Mouse (Mus musculus) hindbrain, embryonic 14.5 days (tissue): ENCODE measurements at regions not wholly inside any gene's neighbourhood (a gene's known extent, or its start where the extent isn't known, plus 50 kb on each side); places are given as distances from the start of the nearest gene placed in this dataset.
A peak's percentile ranks its signal among the peaks of the same experiment; 100 is the strongest.
"Not testable (repeated sequence)": the region's sequence is repeated elsewhere in the genome, so short reads cannot be mapped to it uniquely, and the experiment has no call there.

Experiments used
- ATAC-seq: fragments of 200-750 bp; cut with Nextera tagmentation; 2 replicates; pipeline ENCODE4 v1.8.0; 2017; ENCODE audit warnings: moderate number of reproducible peaks, mild to moderate bottlenecking, moderate TSS enrichment, moderate library complexity; ENCODE audit not compliant: low FRiP score
- DNase-seq: peaks from one replicate; pipeline ENCODE4 v3.0.0-alpha.2; 2015; ENCODE audit warnings: low spot score
- H3K27ac ChIP-seq: fragments of 300-500 bp; sonication (generic); 2 replicates; pipeline ENCODE4 v1.5.1; 2014; ENCODE audit warnings: mild to moderate bottlenecking, moderate library complexity
- H3K27me3 ChIP-seq: fragments of 300-500 bp; sonication (generic); 2 replicates; pipeline ENCODE4 v1.6.1; 2014; ENCODE audit warnings: mild to moderate bottlenecking, low read length, mixed read lengths; ENCODE audit not compliant: control insufficient read depth, insufficient read depth
- H3K36me3 ChIP-seq: fragments of 300-500 bp; sonication (generic); replicated peaks from 2 replicates; pipeline ENCODE4 v1.6.1; 2014; ENCODE audit not compliant: control insufficient read depth, insufficient read depth
- H3K4me1 ChIP-seq: fragments of 300-500 bp; sonication (generic); replicated peaks from 2 replicates; pipeline ENCODE4 v1.6.1; 2014; ENCODE audit warnings: antibody characterized with exemption, low read length, mixed read lengths; ENCODE audit not compliant: control insufficient read depth, insufficient read depth
- H3K4me2 ChIP-seq: fragments of 300-500 bp; sonication (generic); replicated peaks from 2 replicates; pipeline ENCODE4 v1.6.1; 2014; ENCODE audit warnings: mild to moderate bottlenecking, moderate library complexity
- H3K4me3 ChIP-seq: fragments of 300-500 bp; sonication (generic); replicated peaks from 2 replicates; pipeline ENCODE4 v1.5.1; 2014; ENCODE audit warnings: mild to moderate bottlenecking, low read length
- H3K9ac ChIP-seq: fragments of 300-500 bp; sonication (generic); 2 replicates; pipeline ENCODE4 v1.6.1; 2014
- H3K9me3 ChIP-seq: fragments of 300-500 bp; sonication (generic); 2 replicates; pipeline ENCODE4 v1.6.1; 2016; ENCODE audit warnings: low read length; ENCODE audit not compliant: control insufficient read depth
- WGBS: fragments of 180-500 bp; shearing (Covaris S2); extraction: QIAGEN DNeasy Blood & Tissue Kit; methylation state at CpG from one replicate; pipeline ENCODE4 v1.1.7; 2014; 5-methylcytosine and 5-hydroxymethylcytosine counted together

DNA sequence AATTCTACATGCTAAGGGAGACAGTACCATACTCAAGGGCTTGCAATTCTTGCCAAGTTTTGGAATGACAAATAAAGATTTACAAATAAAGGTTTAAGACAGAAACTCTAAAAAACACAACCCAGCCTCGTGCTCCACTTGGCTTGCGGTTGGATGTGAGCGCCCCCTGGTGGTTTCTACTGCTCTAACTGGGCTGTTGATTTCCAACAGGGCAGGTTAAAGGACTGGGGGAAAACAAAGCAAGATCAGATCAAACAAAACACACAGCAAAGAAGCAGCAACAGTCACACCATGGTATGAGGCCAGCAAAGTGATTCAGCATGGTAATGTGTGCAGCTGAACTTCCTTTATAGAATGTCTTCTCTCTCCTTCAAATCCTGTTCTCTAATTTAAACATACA lies 339.2 kb downstream of the Adam3 start:
- Histone ChIP-seq H3K4me1 (no peaks in the 10 kb centered on the region), H3K4me3 (no peak overlapping the region), H3K9ac (no peak overlapping the region), H3K4me2 (no peak overlapping the region), H3K9me3 (no peaks in the 10 kb centered on the region), H3K27ac (no peak overlapping the region), H3K36me3 (no peaks in the 10 kb centered on the region), H3K27me3 (no peaks in the 10 kb centered on the region)
- 4% methylated on average over 3 of the region's 3 CpGs for WGBS
- ATAC-seq = peak; percentile 40; the same call in 1 of the 2 replicates
- peak; percentile 89 for DNase-seq

DNA sequence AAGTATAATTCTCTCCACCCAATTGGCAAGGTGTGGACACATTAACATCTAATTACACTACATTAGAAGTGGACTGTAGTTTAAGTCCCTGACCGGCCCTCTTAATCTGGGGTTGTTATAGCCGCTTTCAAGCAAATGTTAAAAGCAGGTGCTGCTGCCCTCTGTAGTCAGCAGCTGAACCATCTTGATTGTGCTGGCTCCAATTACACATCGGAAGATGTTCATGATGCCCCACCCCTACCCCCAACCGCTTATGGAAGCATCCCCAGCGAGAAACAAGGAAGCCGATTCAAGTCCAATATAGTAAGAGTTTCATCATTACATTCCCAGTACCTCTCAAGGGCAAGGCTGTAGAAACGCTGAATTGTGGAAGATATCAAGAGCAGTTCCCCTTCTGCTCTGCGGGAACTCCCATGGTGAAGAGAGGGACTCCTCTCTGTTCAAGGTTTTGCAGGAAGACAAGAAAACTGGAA lies 341.7 kb downstream of the Adam3 start:
- Histone ChIP-seq H3K4me3 (no peak overlapping the region), H3K36me3 (no peaks in the 10 kb centered on the region), H3K9ac (no peak overlapping the region), H3K27me3 (no peaks in the 10 kb centered on the region), H3K4me2 (no peak overlapping the region), H3K9me3 (0 out of 2 replicates have a peak, but pooled peaks cover 6% of the 10 kb centered on the region), H3K4me1 (no peaks in the 10 kb centered on the region), H3K27ac (no peak overlapping the region)
- DNase-seq (no peak), ATAC-seq (no peak)
- 74% methylated on average over 8 of the region's 8 CpGs for WGBS

DNA sequence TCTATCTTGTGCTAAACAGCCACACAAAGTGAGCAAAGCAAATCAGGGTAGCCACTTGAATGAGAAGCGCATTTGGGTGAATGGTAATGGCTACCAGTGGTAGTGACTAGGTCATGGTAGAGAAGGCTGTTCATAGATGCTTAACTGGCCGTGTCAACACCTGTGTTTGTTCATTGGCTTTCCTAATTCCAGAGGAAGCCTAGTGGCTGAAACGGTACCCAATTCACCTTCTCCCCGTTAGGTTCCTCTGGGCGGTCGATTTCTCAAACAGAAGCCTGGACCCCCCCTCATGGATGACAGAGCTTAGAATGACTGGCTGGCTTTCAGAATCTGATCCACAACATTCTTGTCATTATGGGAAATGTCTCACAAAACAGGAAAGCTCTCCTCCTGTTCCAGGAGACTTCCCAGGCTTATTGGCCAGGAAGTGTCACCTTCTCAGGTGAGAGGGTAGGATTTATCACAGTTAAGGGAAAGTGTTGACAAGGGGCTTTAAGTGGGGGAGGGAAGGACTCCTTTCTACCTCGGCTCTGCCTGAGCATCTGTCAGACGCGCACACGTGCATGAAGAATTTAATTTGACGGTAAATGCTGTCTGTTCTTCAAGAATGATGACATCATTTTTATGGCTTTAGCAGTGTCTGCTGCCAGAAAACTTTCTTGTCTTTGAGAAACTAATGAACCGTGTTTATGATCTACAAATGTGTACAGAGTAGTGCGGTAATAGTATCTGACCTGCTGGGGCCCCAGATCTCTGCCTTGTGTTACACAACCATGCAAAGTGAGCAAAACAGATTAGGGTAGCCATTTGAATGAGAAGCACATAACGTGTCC lies 342.3 kb downstream of the Adam3 start:
- ATAC-seq (no peak), DNase-seq (no peak)
- WGBS = 73% methylated on average over 14 of the region's 14 CpGs
- Histone ChIP-seq H3K27me3 (no peaks in the 10 kb centered on the region), H3K4me2 (no peak overlapping the region), H3K9me3 (0 out of 2 replicates have a peak, but pooled peaks cover 6% of the 10 kb centered on the region), H3K4me3 (no peak overlapping the region), H3K36me3 (no peaks in the 10 kb centered on the region), H3K27ac (no peak overlapping the region), H3K9ac (no peak overlapping the region), H3K4me1 (no peaks in the 10 kb centered on the region)

DNA sequence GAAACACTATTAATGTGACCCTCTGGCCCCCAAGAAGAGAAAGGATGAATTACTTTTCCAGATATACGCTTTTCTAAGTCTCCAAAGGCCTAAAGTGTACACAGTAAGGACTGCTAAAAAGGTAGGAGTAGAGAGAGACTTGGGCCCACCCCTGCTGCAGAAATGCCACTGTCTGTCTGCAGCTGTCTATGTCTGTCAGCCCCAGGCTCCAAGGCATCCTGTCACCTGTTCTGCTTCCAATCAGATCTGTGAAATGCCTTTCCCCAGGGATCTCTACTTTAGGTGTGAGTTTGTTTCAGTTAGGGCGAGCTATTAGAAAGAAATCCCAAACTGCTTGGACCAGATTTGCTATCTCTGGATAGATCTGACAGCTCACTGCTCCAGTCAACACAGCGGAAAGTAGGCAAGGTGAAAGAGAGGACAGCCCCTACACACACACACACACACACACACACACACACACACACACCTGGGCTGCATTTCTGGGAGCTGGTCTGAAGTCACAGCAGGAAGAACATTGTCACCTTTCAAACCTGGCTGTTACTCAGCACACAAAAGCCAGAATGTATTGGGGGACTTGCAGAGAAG lies 343.9 kb downstream of the Adam3 start:
- Histone ChIP-seq H3K9ac (no peak overlapping the region), H3K4me1 (no peaks in the 10 kb centered on the region), H3K4me2 (no peak overlapping the region), H3K9me3 (0 out of 2 replicates have a peak, but pooled peaks cover 6% of the 10 kb centered on the region), H3K4me3 (no peak overlapping the region), H3K27ac (no peak overlapping the region), H3K27me3 (no peaks in the 10 kb centered on the region), H3K36me3 (no peaks in the 10 kb centered on the region)
- no peak for DNase-seq
- 86% methylated on average over 3 of the region's 3 CpGs for WGBS
- ATAC-seq = no peak

DNA sequence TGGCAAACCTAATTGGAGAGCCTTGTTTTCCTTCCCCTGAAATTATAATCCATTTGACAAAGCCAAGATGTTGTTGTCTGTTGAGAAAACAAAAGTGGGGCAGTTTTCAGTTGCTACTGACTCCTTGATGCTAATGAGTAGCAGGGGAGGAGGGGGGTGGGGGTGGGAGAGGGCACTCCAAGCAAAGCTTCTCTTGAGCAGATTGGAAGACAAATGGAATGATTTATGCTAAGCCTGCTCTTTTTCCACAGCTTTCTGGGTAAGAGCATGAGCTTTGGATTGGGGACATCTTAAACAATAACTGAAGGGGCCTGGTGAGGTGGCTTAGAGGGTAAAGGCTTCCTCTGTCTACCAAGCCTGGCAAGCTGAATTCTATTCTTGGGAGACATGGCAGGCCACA lies 347.6 kb downstream of the Adam3 start:
- no peak for ATAC-seq
- DNase-seq = no peak
- Histone ChIP-seq H3K4me3 (no peak overlapping the region), H3K4me2 (no peak overlapping the region), H3K36me3 (no peaks in the 10 kb centered on the region), H3K27me3 (no peaks in the 10 kb centered on the region), H3K9ac (no peak overlapping the region), H3K9me3 (0 out of 2 replicates have a peak, but pooled peaks cover 6% of the 10 kb centered on the region), H3K27ac (no peak overlapping the region), H3K4me1 (no peaks in the 10 kb centered on the region)

DNA sequence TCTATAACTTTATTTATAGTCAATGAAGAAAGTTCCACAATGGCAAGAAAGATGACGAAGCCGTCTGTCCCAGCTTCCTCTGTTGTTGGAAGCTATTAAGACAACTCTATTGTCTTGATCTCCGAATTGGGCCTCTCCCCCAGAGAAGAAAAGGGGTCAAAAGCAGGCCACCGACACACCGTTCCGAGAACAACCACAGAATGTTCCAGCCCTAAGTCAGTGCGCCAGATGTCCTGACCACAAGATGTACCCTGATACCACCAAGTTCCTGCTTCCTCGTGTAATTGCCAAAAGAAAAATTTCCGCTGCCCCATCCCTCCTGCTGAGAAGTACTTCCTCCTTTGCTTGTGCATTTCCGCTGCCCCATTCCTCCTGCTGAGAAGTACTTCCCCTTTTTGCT lies 348.8 kb downstream of the Adam3 start:
- not testable (repeated sequence) for H3K27ac ChIP-seq, H3K9ac ChIP-seq, H3K4me2 ChIP-seq, ATAC-seq, DNase-seq, H3K27me3 ChIP-seq, H3K4me1 ChIP-seq, H3K36me3 ChIP-seq, H3K4me3 ChIP-seq, H3K9me3 ChIP-seq
- 81% methylated on average over 10 of the region's 10 CpGs for WGBS

DNA sequence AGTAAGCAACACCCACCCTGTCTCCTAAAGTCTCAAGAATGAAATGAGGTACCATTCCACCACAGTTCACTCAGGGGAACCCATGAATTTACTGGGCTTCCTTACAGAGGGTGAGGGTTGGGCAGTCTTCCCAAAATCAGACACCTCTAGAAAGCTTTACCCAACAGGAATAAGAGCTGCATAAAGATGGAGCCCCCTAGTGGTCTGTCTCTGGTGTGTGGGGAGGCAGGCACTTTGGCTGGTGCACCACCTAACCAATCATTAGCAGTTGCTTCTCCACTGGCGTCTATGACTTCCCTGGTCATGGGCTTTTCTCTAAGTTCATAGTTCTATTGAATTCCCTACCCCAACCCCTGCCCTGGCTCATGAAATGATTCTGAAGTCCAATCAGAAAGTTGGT lies 351.1 kb downstream of the Adam3 start:
- Histone ChIP-seq H3K9ac (no peak overlapping the region), H3K27ac (no peak overlapping the region), H3K36me3 (no peaks in the 10 kb centered on the region), H3K27me3 (no peaks in the 10 kb centered on the region), H3K4me3 (no peak overlapping the region), H3K9me3 (no peaks in the 10 kb centered on the region), H3K4me2 (no peak overlapping the region), H3K4me1 (no peaks in the 10 kb centered on the region)
- DNase-seq (no peak), ATAC-seq (no peak)
- 88% methylated on average over 1 of the region's 1 CpGs for WGBS

DNA sequence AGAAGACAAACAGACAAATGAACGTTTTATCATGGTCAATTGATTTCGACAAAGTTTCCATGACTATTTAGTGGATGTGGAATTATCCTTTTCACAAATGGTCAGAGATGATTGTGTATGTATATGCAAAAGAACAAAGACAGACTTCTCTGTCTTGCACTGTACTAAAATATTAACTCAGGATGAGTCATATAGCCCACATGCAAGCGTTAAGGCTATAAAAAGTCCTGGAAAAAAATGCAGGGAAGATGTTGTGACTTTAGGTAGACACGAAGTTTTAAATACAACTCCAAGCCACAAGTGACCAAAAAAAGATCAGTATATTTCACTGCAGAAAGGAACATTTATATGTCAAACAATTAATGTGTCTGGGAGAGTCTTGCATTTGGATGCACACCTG lies 353.6 kb downstream of the Adam3 start:
- no peaks in the 10 kb centered on the region for H3K9me3 ChIP-seq
- DNase-seq (no peak), ATAC-seq (no peak)
- no peak overlapping the region for H3K4me3 ChIP-seq
- no peak overlapping the region for H3K27ac ChIP-seq
- WGBS = 86% methylated on average over 4 of the region's 4 CpGs
- H3K9ac ChIP-seq = no peak overlapping the region
- H3K4me1 ChIP-seq = no peaks in the 10 kb centered on the region
- no peaks in the 10 kb centered on the region for H3K36me3 ChIP-seq
- no peaks in the 10 kb centered on the region for H3K27me3 ChIP-seq
- H3K4me2 ChIP-seq = no peak overlapping the region

DNA sequence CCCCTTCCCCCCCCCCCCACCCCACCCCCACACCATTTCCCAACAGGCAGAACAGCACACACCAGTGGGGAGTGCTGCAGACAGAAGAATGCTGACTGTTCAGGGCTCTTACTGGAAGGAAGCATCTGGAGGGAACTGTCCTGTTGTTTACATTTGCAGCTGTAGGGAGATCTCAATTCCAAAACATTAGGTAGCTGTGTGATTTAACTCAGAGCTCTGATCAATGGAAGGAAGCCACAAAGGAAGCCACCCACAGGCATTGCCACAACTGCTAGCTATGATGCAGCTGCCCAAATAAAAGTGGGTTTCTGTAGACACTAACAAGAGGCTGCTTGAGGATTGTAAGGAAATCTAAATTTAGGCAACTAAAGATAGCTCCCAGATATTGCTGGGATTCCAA lies 359.7 kb downstream of the Adam3 start:
- no peak for ATAC-seq
- no peak overlapping the region for H3K27ac ChIP-seq
- no peaks in the 10 kb centered on the region for H3K36me3 ChIP-seq
- H3K4me1 ChIP-seq = no peaks in the 10 kb centered on the region
- no peak overlapping the region for H3K4me2 ChIP-seq
- DNase-seq = no peak
- no peak overlapping the region for H3K4me3 ChIP-seq
- H3K27me3 ChIP-seq = no peaks in the 10 kb centered on the region
- H3K9me3 ChIP-seq = no peaks in the 10 kb centered on the region
- H3K9ac ChIP-seq = no peak overlapping the region
